Mouse (Mus musculus) bone marrow macrophage, adult 2 months (primary cell): ENCODE measurements around the gene Psma5.

ENCODE experiments used
- CTCF ChIP-seq: IDR thresholded peaks from 2 replicates; pipeline ENCODE4 v1.5.1; 2012; ENCODE audit warnings: low read depth, mild to moderate bottlenecking, low read length, moderate library complexity
- POLR2A ChIP-seq: IDR thresholded peaks from 2 replicates; pipeline ENCODE4 v1.6.1; 2012; ENCODE audit warnings: mild to moderate bottlenecking, low read depth, low read length, borderline replicate concordance

DNA sequence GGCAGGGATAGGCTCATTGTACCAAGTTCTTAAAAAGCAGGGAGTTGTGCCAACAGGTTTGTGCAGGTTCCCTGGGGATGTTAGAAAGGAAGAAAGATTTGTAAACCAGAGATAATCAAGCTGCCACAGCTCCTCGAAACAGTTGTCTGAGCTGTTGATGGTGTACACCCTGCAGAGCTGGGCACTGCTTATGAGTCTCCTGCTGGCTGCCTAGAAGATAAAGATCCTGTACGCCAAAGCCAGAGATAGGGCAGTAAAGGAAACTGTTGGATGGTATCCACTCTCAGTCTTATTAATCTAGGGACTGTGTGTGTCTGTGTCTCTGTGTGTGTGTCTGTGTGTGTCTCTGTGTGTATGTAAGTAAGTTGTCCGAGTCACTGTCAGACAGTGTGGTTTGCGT lies 64.9 kb downstream of the Psma5 start:
- TF ChIP-seq CTCF (no peak), POLR2A (no peak)
